ENCODE assay signal across 7 mouse cellular contexts in genomic region chr10:43043351-43044209, GRCm38 (mm10).
A peak's percentile ranks its signal among the peaks of the same experiment; 100 is the strongest.
DNase-seq lines count a peak whose midpoint lies in the region; ATAC-seq and TF ChIP-seq lines count a peak whose summit lies in the region.

No protein-coding gene starts in this region.

- WGBS in embryonic facial prominence, embryonic 10.5 days, result 25% methylated on average over 7 of the region's 7 CpGs
- WGBS in heart, postnatal 0 days, result 25% methylated on average over 7 of the region's 7 CpGs
- 18% methylated on average over 7 of the region's 7 CpGs for WGBS in midbrain, embryonic 12.5 days

- peak; percentile 58 for ATAC-seq in heart, postnatal 0 days (ENCODE audit: insufficient read depth, low read depth)
- peak; percentile 86 for ATAC-seq in midbrain, embryonic 12.5 days (ENCODE audit: low FRiP score, low read depth)
- no peak for ATAC-seq in activated CD4-positive, CD25-positive, alpha-beta regulatory T cell, adult 4 months

- no peaks in the 10 kb centered on the region for H3K9me3 ChIP-seq in embryonic facial prominence, embryonic 10.5 days
- no peaks in the 10 kb centered on the region for H3K9me3 ChIP-seq in heart, postnatal 0 days (replicated peaks; ENCODE audit: control insufficient read depth, low read length)
- no peaks in the 10 kb centered on the region for H3K9me3 ChIP-seq in midbrain, embryonic 12.5 days

- H3K27me3 ChIP-seq in embryonic facial prominence, embryonic 10.5 days (replicated peaks; ENCODE audit: low read depth, poor library complexity, severe bottlenecking), result no peaks in the 10 kb centered on the region
- H3K27me3 ChIP-seq in heart, postnatal 0 days (ENCODE audit: control insufficient read depth, insufficient read depth, low read length), result no peaks in the 10 kb centered on the region
- peaks cover 5% of the 10 kb centered on the region; the same call in 1 of the 2 replicates for H3K27me3 ChIP-seq in midbrain, embryonic 12.5 days

- peaks cover 16% of the 10 kb centered on the region for H3K36me3 ChIP-seq in embryonic facial prominence, embryonic 10.5 days (replicated peaks)
- no peaks in the 10 kb centered on the region for H3K36me3 ChIP-seq in heart, postnatal 0 days (replicated peaks; ENCODE audit: control insufficient read depth, insufficient read depth, low read length)
- H3K36me3 ChIP-seq in midbrain, embryonic 12.5 days, result 0 out of 2 replicates have a peak, but pooled peaks cover 6% of the 10 kb centered on the region

- no peak overlapping the region for H3K4me3 ChIP-seq in embryonic facial prominence, embryonic 10.5 days
- no peak overlapping the region for H3K4me3 ChIP-seq in heart, postnatal 0 days (ENCODE audit: low read depth, low read length)
- no peak overlapping the region for H3K4me3 ChIP-seq in midbrain, embryonic 12.5 days

- peak overlapping the region; percentile 80; the same call in 1 of the 2 replicates for H3K27ac ChIP-seq in embryonic facial prominence, embryonic 10.5 days (replicated peaks)
- H3K27ac ChIP-seq in heart, postnatal 0 days (ENCODE audit: low read depth), result peak overlapping the region; percentile 90
- peak overlapping the region; percentile 87 for H3K27ac ChIP-seq in midbrain, embryonic 12.5 days (replicated peaks)

- H3K4me1 ChIP-seq in embryonic facial prominence, embryonic 10.5 days, result peaks cover 36% of the 10 kb centered on the region
- peaks cover 26% of the 10 kb centered on the region for H3K4me1 ChIP-seq in heart, postnatal 0 days (ENCODE audit: control insufficient read depth, insufficient read depth)
- peaks cover 28% of the 10 kb centered on the region for H3K4me1 ChIP-seq in midbrain, embryonic 12.5 days

- H3K4me2 ChIP-seq in heart, postnatal 0 days (ENCODE audit: low read depth, low read length), result 0 out of 2 replicates have a peak overlapping the region, but pooled peaks have one; percentile 7
- H3K4me2 ChIP-seq in midbrain, embryonic 12.5 days (replicated peaks), result no peak overlapping the region

- TF ChIP-seq CTCF in heart, postnatal 0 days (IDR thresholded peaks at IDR 0.05; ENCODE audit: low read depth), result no peak

- peak; percentile 3 for DNase-seq in adipocyte (ENCODE audit: low spot score)
- peak; percentile 54 for DNase-seq in embryonic facial prominence, embryonic 10.5 days (ENCODE audit: low spot score)
- DNase-seq in heart, postnatal 0 days (ENCODE audit: low spot score), result peak; percentile 82
- DNase-seq in right cerebral cortex, adult 18-20 months, result no peak
- DNase-seq in urinary bladder, adult 18-20 months (ENCODE audit: low spot score in 2 of 2), result no peak

- TF ChIP-seq EP300 in heart, postnatal 0 days (IDR thresholded peaks at IDR 0.05; ENCODE audit: low read depth), result 0 out of 2 replicates have a peak, but pooled peaks have one; percentile 4

- H3K9ac ChIP-seq in heart, postnatal 0 days (replicated peaks; ENCODE audit: low read depth, low read length), result 0 out of 2 replicates have a peak overlapping the region, but pooled peaks have one; percentile 21
- H3K9ac ChIP-seq in midbrain, embryonic 12.5 days (replicated peaks), result no peak overlapping the region

Comparison
In these comparisons a context has a peak if more than half of its experiments do, and no peak if none do; other contexts are left out.
1. DNase-seq: peak in adipocyte (single experiment), embryonic facial prominence, embryonic 10.5 days (single experiment) and heart, postnatal 0 days (single experiment); none in right cerebral cortex, adult 18-20 months (single experiment) and urinary bladder, adult 18-20 months (0 of 2).
2. Peak in every context shown above with its lines, with median percentiles within 50 percentile points of each other: H3K27ac ChIP-seq.